In genomic region chr13:60601436-60602415, GRCm38 (mm10) we compare ENCODE assay signal across 8 mouse cellular contexts. TPM values are rescaled to one million over a fixed set of nuclear protein-coding genes. Genes with fewer than 3 reads are reported as not detected.
DNase-seq lines count a peak whose midpoint lies in the region; ATAC-seq lines count a peak whose summit lies in the region.

Gene Dapk1 (plus strand): TSS chr13:60601947.

- H3K4me1 ChIP-seq in intestine, embryonic 14.5 days (replicated peaks; ENCODE audit: control insufficient read depth, insufficient read depth, low read length) = peaks cover 13% of the 10 kb centered on the region

- DNase-seq in adrenal gland, adult 18-20 months (ENCODE audit: low spot score in 2 of 2) = peak; percentile 79 to 82
- peak; percentile 88 for DNase-seq in embryo, embryonic 10.5 days (ENCODE audit: low spot score)
- peak; percentile 83 for DNase-seq in gastrocnemius, postnatal 25 days
- peak; percentile 86 for DNase-seq in intestine, embryonic 14.5 days (ENCODE audit: low spot score)
- peak; percentile 71 to 81 for DNase-seq in left cerebral cortex, adult 9 months (ENCODE audit: low spot score in 2 of 2)
- peak; percentile 85 for DNase-seq in right cerebral cortex, postnatal 14 days
- peak; percentile 80 for DNase-seq in urinary bladder, postnatal 25 days (ENCODE audit: low spot score)

- H3K9me3 ChIP-seq in intestine, embryonic 14.5 days (ENCODE audit: control insufficient read depth, low read length) = no peaks in the 10 kb centered on the region

- no peaks in the 10 kb centered on the region for H3K27me3 ChIP-seq in intestine, embryonic 14.5 days (replicated peaks; ENCODE audit: control insufficient read depth, insufficient read depth, low read length)

- peak; percentile 92 for ATAC-seq in intestine, embryonic 14.5 days (replicated peaks; ENCODE audit: low FRiP score, low TSS enrichment, low read depth)
- peak; percentile 92 for ATAC-seq in megakaryocyte, adult 5-6 weeks (ENCODE audit: poor library complexity, severe bottlenecking)

- H3K36me3 ChIP-seq in intestine, embryonic 14.5 days (ENCODE audit: control insufficient read depth, insufficient read depth, low read length) = no peaks in the 10 kb centered on the region

- peak within 1 kb of the TSS; percentile 78 for H3K27ac ChIP-seq in intestine, embryonic 14.5 days (ENCODE audit: low read depth)

- peak within 1 kb of the TSS; percentile 91 for H3K4me2 ChIP-seq in intestine, embryonic 14.5 days (ENCODE audit: low read length)

- WGBS in intestine, embryonic 14.5 days = under 1% methylated on average over 76 of the region's 90 CpGs

- H3K4me3 ChIP-seq in intestine, embryonic 14.5 days (ENCODE audit: low read depth, low read length) = peak within 1 kb of the TSS; percentile 73

- peak within 1 kb of the TSS; percentile 86 for H3K9ac ChIP-seq in intestine, embryonic 14.5 days (ENCODE audit: low read length)

RNA-seq across cellular contexts. Expression of gene Dapk1, which starts in this region (rescaled TPM):
- total RNA-seq in adrenal gland, adult 18-20 months (2021) = 10 to 100 TPM; 16.3 to 22.5 TPM
- 1 to 10 TPM; 8.0 to 8.2 TPM for total RNA-seq in gastrocnemius, postnatal 25 days (2021)
- polyA plus RNA-seq in intestine, embryonic 14.5 days (2014; fragmentation: Nextera tagmentation; extraction: Ambion mirVana) = 14.8 and 15.0 TPM in 2 replicates
- 5.7 and 6.2 TPM in 2 replicates for total RNA-seq in megakaryocyte, adult 5-6 weeks (2015)
- 3.7 and 5.2 TPM in 2 replicates for total RNA-seq in megakaryocyte, adult 5-6 weeks (2017)

Comparison
In these comparisons a context has a peak if more than half of its experiments do, and no peak if none do; other contexts are left out.
1. Peak in every context shown above with its lines: DNase-seq, ATAC-seq, H3K4me3 ChIP-seq and H3K27ac ChIP-seq.